Mouse (Mus musculus) embryonic facial prominence, embryonic 11.5 days (tissue): ENCODE data around the gene Morc3. TPM values are rescaled to one million over a fixed set of nuclear protein-coding genes. Genes with fewer than 3 reads are reported as not detected.

Experiments
- ATAC-seq: fragments of 200-750 bp; cut with Nextera tagmentation; replicated peaks from 2 replicates; pipeline ENCODE4 v1.8.0; 2017; ENCODE audit warnings: low read depth; ENCODE audit not compliant: insufficient number of reproducible peaks, low FRiP score, low TSS enrichment
- DNase-seq: peaks from one replicate; pipeline ENCODE4 v3.0.0-alpha.2; 2015; ENCODE audit warnings: low spot score
- H3K27ac ChIP-seq: fragments of 300-500 bp; sonication (generic); replicated peaks from 2 replicates; pipeline ENCODE4 v1.5.1; 2014; ENCODE audit warnings: mild to moderate bottlenecking, low read depth, low read length, control low read depth
- H3K27me3 ChIP-seq: fragments of 300-500 bp; sonication (generic); 2 replicates; pipeline ENCODE4 v1.6.1; 2014; ENCODE audit warnings: mild to moderate bottlenecking, low read length, moderate library complexity, mixed read lengths; ENCODE audit not compliant: control insufficient read depth, insufficient read depth
- H3K36me3 ChIP-seq: fragments of 300-500 bp; sonication (generic); replicated peaks from 2 replicates; pipeline ENCODE4 v1.6.1; 2014; ENCODE audit warnings: low read depth, mild to moderate bottlenecking, low read length, moderate library complexity, mixed read lengths; ENCODE audit not compliant: control insufficient read depth, insufficient read depth
- H3K4me1 ChIP-seq: fragments of 300-500 bp; sonication (generic); 2 replicates; pipeline ENCODE4 v1.6.1; 2014; ENCODE audit warnings: low read length, mixed read lengths; ENCODE audit not compliant: control insufficient read depth, insufficient read depth
- H3K4me2 ChIP-seq: fragments of 300-500 bp; sonication (generic); 2 replicates; pipeline ENCODE4 v1.6.1; 2014; ENCODE audit warnings: low read depth, mild to moderate bottlenecking, control low read depth, low read length, moderate library complexity
- H3K4me3 ChIP-seq: fragments of 300-500 bp; sonication (generic); 2 replicates; pipeline ENCODE4 v1.5.1; 2014; ENCODE audit warnings: low read depth, low read length, control low read depth
- H3K9ac ChIP-seq: fragments of 300-500 bp; sonication (generic); replicated peaks from 2 replicates; pipeline ENCODE4 v1.6.1; 2014; ENCODE audit warnings: mild to moderate bottlenecking, control low read depth, low read length
- H3K9me3 ChIP-seq: fragments of 300-500 bp; sonication (generic); replicated peaks from 2 replicates; pipeline ENCODE4 v1.6.1; 2016; ENCODE audit warnings: mild to moderate bottlenecking, low read length, inconsistent platforms, mixed read lengths; ENCODE audit not compliant: control insufficient read depth
- WGBS: fragments of 180-500 bp; shearing (Covaris S2); extraction: QIAGEN DNeasy Blood & Tissue Kit; methylation state at CpG from one replicate; pipeline ENCODE4 v1.1.7; 2014; 5-methylcytosine and 5-hydroxymethylcytosine counted together
- polyA plus RNA-seq: library from polyadenylated mRNA; unstranded; fragments of >200 nt; fragmentation: Nextera tagmentation; extraction: Ambion mirVana; gene quantifications from 2 replicates; pipeline ENCODE4 v1.2.1, GENCODE M21; 2014

Gene Morc3
- 27.9 and 33.2 TPM in 2 replicates for polyA plus RNA-seq

GRCm38 (mm10) chr16:93831627-93832395 lies at the start of gene Morc3:
Morc3 (plus strand) TSS chr16:93832121.
- Histone ChIP-seq H3K9me3 (no peaks in the 10 kb centered on the region), H3K4me2 (peak within 1 kb of the TSS; percentile 59), H3K9ac (peak within 1 kb of the TSS; percentile 91), H3K4me3 (peak within 1 kb of the TSS; percentile 59), H3K36me3 (no peaks in the 10 kb centered on the region), H3K27me3 (no peaks in the 10 kb centered on the region), H3K27ac (peak within 1 kb of the TSS; percentile 85), H3K4me1 (no peaks in the 10 kb centered on the region)
- ATAC-seq (peak; percentile 93), DNase-seq (peak; percentile 100)
- WGBS = 12% methylated on average over 50 of the region's 55 CpGs

- ATAC-seq = no peak
- H3K27ac ChIP-seq = no peak overlapping the region
- H3K4me2 ChIP-seq = no peak overlapping the region
- H3K4me1 ChIP-seq = no peaks in the 10 kb centered on the region
- H3K9ac ChIP-seq = no peak overlapping the region
- H3K36me3 ChIP-seq = no peaks in the 10 kb centered on the region
- no peak overlapping the region for H3K4me3 ChIP-seq
- 85% methylated on average over 7 of the region's 7 CpGs for WGBS
- no peak for DNase-seq
- no peaks in the 10 kb centered on the region for H3K27me3 ChIP-seq
- H3K9me3 ChIP-seq = no peaks in the 10 kb centered on the region; the same call in 1 of the 2 replicates
These were observed 47.7 kb upstream of the Morc3 start for GRCm38 (mm10) chr16:93784175-93784574.

- DNase-seq (peak; percentile 94), ATAC-seq (peak; percentile 85)
- Histone ChIP-seq H3K4me1 (peaks cover 2% of the 10 kb centered on the region), H3K27me3 (no peaks in the 10 kb centered on the region), H3K36me3 (no peaks in the 10 kb centered on the region), H3K9ac (no peak overlapping the region), H3K9me3 (no peaks in the 10 kb centered on the region; the same call in 1 of the 2 replicates), H3K27ac (no peak overlapping the region), H3K4me3 (no peak overlapping the region), H3K4me2 (no peak overlapping the region)
- WGBS = 3% methylated on average over 9 of the region's 9 CpGs
These were observed 46.1 kb upstream of the Morc3 start for GRCm38 (mm10) chr16:93785805-93786204.

GRCm38 (mm10) chr16:93788388-93788787 lies 43.5 kb upstream of the Morc3 start:
- Histone ChIP-seq H3K27me3 (no peaks in the 10 kb centered on the region), H3K4me3 (no peak overlapping the region), H3K9ac (no peak overlapping the region), H3K9me3 (no peaks in the 10 kb centered on the region; the same call in 1 of the 2 replicates), H3K4me1 (peaks cover 2% of the 10 kb centered on the region), H3K4me2 (no peak overlapping the region), H3K36me3 (no peaks in the 10 kb centered on the region), H3K27ac (no peak overlapping the region)
- WGBS = 90% methylated on average over 4 of the region's 4 CpGs
- ATAC-seq (no peak), DNase-seq (no peak)

GRCm38 (mm10) chr16:93788881-93789280 lies 43.0 kb upstream of the Morc3 start:
- Histone ChIP-seq H3K27me3 (no peaks in the 10 kb centered on the region), H3K4me3 (no peak overlapping the region), H3K36me3 (no peaks in the 10 kb centered on the region), H3K27ac (no peak overlapping the region), H3K9me3 (no peaks in the 10 kb centered on the region; the same call in 1 of the 2 replicates), H3K4me2 (no peak overlapping the region), H3K9ac (no peak overlapping the region), H3K4me1 (peaks cover 2% of the 10 kb centered on the region)
- ATAC-seq (no peak), DNase-seq (no peak)
- 92% methylated on average over 8 of the region's 8 CpGs for WGBS

- WGBS = 23% methylated on average over 5 of the region's 5 CpGs
- DNase-seq (no peak), ATAC-seq (no peak)
- no peaks in the 10 kb centered on the region for H3K36me3 ChIP-seq
- H3K27me3 ChIP-seq = no peaks in the 10 kb centered on the region
- H3K4me2 ChIP-seq = no peak overlapping the region
- no peaks in the 10 kb centered on the region for H3K9me3 ChIP-seq
- H3K27ac ChIP-seq = no peak overlapping the region
- H3K9ac ChIP-seq = no peak overlapping the region; the same call in 1 of the 2 replicates
- no peak overlapping the region for H3K4me3 ChIP-seq
- H3K4me1 ChIP-seq = peaks cover 2% of the 10 kb centered on the region
These were observed 41.8 kb upstream of the Morc3 start for GRCm38 (mm10) chr16:93789971-93790755.

GRCm38 (mm10) chr16:93792981-93793630 lies 38.8 kb upstream of the Morc3 start:
- Histone ChIP-seq H3K9me3 (no peaks in the 10 kb centered on the region), H3K4me3 (no peak overlapping the region), H3K36me3 (no peaks in the 10 kb centered on the region; the same call in 1 of the 2 replicates), H3K4me1 (peaks cover 2% of the 10 kb centered on the region), H3K27me3 (no peaks in the 10 kb centered on the region), H3K4me2 (no peak overlapping the region), H3K9ac (no peak overlapping the region), H3K27ac (no peak overlapping the region)
- WGBS = 71% methylated on average over 15 of the region's 15 CpGs
- ATAC-seq = no peak
- DNase-seq = no peak
